26 mouse cellular contexts compared by ENCODE assay signal in the genomic region with DNA sequence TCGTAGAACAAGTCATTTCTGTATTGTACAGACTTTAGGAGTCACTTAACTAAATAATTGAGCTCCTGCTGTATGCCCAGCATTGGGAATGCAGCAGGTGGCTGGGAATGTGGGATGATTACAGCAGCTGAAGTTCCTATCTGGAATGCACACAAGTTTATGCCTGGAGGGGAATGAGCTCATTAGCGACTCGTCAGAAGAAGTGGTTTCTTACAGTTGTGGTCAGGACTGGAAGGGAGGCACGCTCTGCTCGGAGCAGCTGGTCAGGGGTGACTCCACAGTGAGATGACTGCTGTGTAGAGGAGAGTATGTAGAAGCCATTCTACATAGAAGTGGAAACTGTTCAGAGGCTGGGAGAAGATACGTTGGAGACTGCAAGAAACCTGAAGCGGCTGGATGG. TPM values are rescaled to one million over a fixed set of nuclear protein-coding genes. Genes with fewer than 3 reads are reported as not detected.
DNase-seq lines count a peak whose midpoint lies in the region; ATAC-seq lines count a peak whose summit lies in the region.
"Had no signal": no experiment of that assay in that cellular context is flagged by ENCODE, and none has a peak within 500 bp of the region (broad histone marks: within the 10 kb centered on the region; RNA-seq: fewer than 3 reads in every experiment).

No protein-coding gene starts in this region.

- H3K9me3 ChIP-seq in megakaryocyte, embryonic 14.5 days, result no peaks in the 10 kb centered on the region
- H3K9me3 ChIP-seq: forebrain, embryonic 10.5 days; heart, embryonic 15.5 days; hindbrain, embryonic 15.5 days; liver, embryonic 15.5 days; lung, embryonic 15.5 days; midbrain, embryonic 13.5 days; neural tube, embryonic 12.5 days had no signal

- ATAC-seq in megakaryocyte, adult 5-6 weeks (ENCODE audit: poor library complexity, severe bottlenecking), result no peak
- ATAC-seq in activated CD4-positive, CD25-positive, alpha-beta regulatory T cell, adult 4 months, result no peak
- ATAC-seq: forebrain, postnatal 0 days; intestine, embryonic 16.5 days; midbrain, embryonic 13.5 days had no signal

- H3K4me1 ChIP-seq in megakaryocyte, embryonic 14.5 days, result peaks cover 76% of the 10 kb centered on the region
- H3K4me1 ChIP-seq: forebrain, embryonic 10.5 days; neural tube, embryonic 12.5 days had no signal

- H3K4me3 ChIP-seq in megakaryocyte, embryonic 14.5 days (replicated peaks), result peak overlapping the region; percentile 50
- H3K4me3 ChIP-seq: forebrain, embryonic 10.5 days; heart, adult 2 months; heart, embryonic 15.5 days; hindbrain, embryonic 15.5 days; liver, embryonic 15.5 days; lung, embryonic 15.5 days; midbrain, embryonic 13.5 days; neural tube, embryonic 12.5 days had no signal

- DNase-seq in Muller cell, postnatal 12 days (ENCODE audit: inconsistent ontology term), result peak; percentile 85
- peak; percentile 5 for DNase-seq in forelimb bud, embryonic 11.5 days (ENCODE audit: low read depth, low spot score)
- no peak for DNase-seq in lung, postnatal 25 days (ENCODE audit: low spot score)
- DNase-seq in layer of hippocampus, adult 18-20 months (ENCODE audit: low spot score in 2 of 2), result no peak
- DNase-seq: adrenal gland, postnatal 14 days; cerebellum, adult 2 months; cerebellum, postnatal 36 days; forebrain, postnatal 0 days; gastrocnemius, postnatal 25 days; heart, adult 2 months; kidney, postnatal 36 days; liver; right cerebral cortex, postnatal 25 days; thymus, adult 2 months; thymus, postnatal 4 days had no signal

- H3K36me3 ChIP-seq in megakaryocyte, embryonic 14.5 days (replicated peaks; ENCODE audit: low read length), result peaks cover 4% of the 10 kb centered on the region
- H3K36me3 ChIP-seq: forebrain, embryonic 10.5 days; heart, embryonic 15.5 days; hindbrain, embryonic 15.5 days; liver, embryonic 15.5 days; lung, embryonic 15.5 days; midbrain, embryonic 13.5 days; neural tube, embryonic 12.5 days had no signal

- no peaks in the 10 kb centered on the region for H3K27me3 ChIP-seq in megakaryocyte, embryonic 14.5 days (replicated peaks)
- H3K27me3 ChIP-seq: heart, embryonic 15.5 days; hindbrain, embryonic 15.5 days; liver, embryonic 15.5 days; lung, embryonic 15.5 days; midbrain, embryonic 13.5 days; neural tube, embryonic 12.5 days had no signal

RNA-seq across cellular contexts. Expression of a gene that starts 10.1 kb away (rescaled TPM):
- 2.5 TPM in 1 of 2 replicates, not detected in the other for polyA plus RNA-seq in megakaryocyte, embryonic 14.5 days (2012; ENCODE audit: insufficient read depth, low replicate concordance)
- 19.5 and 20.8 TPM in 2 replicates for total RNA-seq in megakaryocyte, adult 5-6 weeks (2015)
- 24.7 and 33.1 TPM in 2 replicates for total RNA-seq in megakaryocyte, adult 5-6 weeks (2017)
- 10 to 100 TPM; 10.3 to 15.0 TPM for total RNA-seq in layer of hippocampus, adult 18-20 months (2021)
- 10 to 100 TPM; 42.0 to 44.1 TPM for polyA plus RNA-seq in activated CD4-positive, CD25-positive, alpha-beta regulatory T cell, adult 4 months (2017; shearing (Covaris generic))

RNA-seq across cellular contexts. Expression of a gene that starts 54.7 kb away (rescaled TPM):
- 77.3 and 604 TPM in 2 replicates for polyA plus RNA-seq in megakaryocyte, embryonic 14.5 days (2012; ENCODE audit: insufficient read depth, low replicate concordance)
- 92.8 and 95.7 TPM in 2 replicates for total RNA-seq in megakaryocyte, adult 5-6 weeks (2015)
- 215 and 217 TPM in 2 replicates for total RNA-seq in megakaryocyte, adult 5-6 weeks (2017)
- total RNA-seq in layer of hippocampus, adult 18-20 months (2021), result 100 to 1,000 TPM; 245 to 254 TPM
- 100 to 1,000 TPM; 248 to 290 TPM for polyA plus RNA-seq in activated CD4-positive, CD25-positive, alpha-beta regulatory T cell, adult 4 months (2017; shearing (Covaris generic))

RNA-seq across cellular contexts. Expression of a gene that starts 54.9 kb away (rescaled TPM):
- 13.5 and 35.0 TPM in 2 replicates for polyA plus RNA-seq in megakaryocyte, embryonic 14.5 days (2012; ENCODE audit: insufficient read depth, low replicate concordance)
- 2.8 and 3.4 TPM in 2 replicates for total RNA-seq in megakaryocyte, adult 5-6 weeks (2015)
- total RNA-seq in megakaryocyte, adult 5-6 weeks (2017), result 3.7 and 7.3 TPM in 2 replicates
- total RNA-seq in layer of hippocampus, adult 18-20 months (2021), result 10 to 100 TPM; 22.1 to 25.0 TPM
- polyA plus RNA-seq in activated CD4-positive, CD25-positive, alpha-beta regulatory T cell, adult 4 months (2017; shearing (Covaris generic)), result 10 to 100 TPM; 14.4 to 16.2 TPM

Comparison
In these comparisons a context has a peak if more than half of its experiments do, and no peak if none do; other contexts are left out.
1. DNase-seq: peak in Muller cell, postnatal 12 days (single experiment) and forelimb bud, embryonic 11.5 days (single experiment); none in lung, postnatal 25 days (single experiment) and layer of hippocampus, adult 18-20 months (0 of 2).